Mouse (Mus musculus): ENCODE measurements around the gene Tprn. TPM values are rescaled to one million over a fixed set of nuclear protein-coding genes. Genes with fewer than 3 reads are reported as not detected.
A peak's percentile ranks its signal among the peaks of the same experiment; 100 is the strongest.
"Not testable (repeated sequence)": the region's sequence is repeated elsewhere in the genome, so short reads cannot be mapped to it uniquely, and the experiment has no call there.

The Tprn gene
- polyA plus RNA-seq, 1 experiment from 2014 or later = 20.3 TPM

DNA sequence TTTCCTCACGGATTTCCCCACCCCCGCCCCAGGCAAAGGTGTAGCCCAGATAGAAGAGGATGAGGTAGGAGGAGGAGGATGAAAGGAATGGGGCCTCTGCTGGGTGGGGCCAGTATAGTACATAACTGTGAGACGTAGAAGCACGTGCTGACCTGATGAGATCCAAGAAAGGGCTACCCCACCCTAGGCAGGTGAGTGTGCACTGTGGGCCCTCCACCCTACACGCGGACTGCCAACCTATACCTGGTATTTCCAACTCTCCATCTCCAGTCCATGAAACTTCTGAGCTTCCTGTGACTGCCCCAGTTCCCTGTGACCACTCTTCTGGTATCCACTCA is 21.0 kb upstream of the Tprn start:
- H3K9ac ChIP-seq (ENCODE audit: low read depth, low read length) = peak overlapping the region; percentile 90
- peak; percentile 25 for ATAC-seq

DNA sequence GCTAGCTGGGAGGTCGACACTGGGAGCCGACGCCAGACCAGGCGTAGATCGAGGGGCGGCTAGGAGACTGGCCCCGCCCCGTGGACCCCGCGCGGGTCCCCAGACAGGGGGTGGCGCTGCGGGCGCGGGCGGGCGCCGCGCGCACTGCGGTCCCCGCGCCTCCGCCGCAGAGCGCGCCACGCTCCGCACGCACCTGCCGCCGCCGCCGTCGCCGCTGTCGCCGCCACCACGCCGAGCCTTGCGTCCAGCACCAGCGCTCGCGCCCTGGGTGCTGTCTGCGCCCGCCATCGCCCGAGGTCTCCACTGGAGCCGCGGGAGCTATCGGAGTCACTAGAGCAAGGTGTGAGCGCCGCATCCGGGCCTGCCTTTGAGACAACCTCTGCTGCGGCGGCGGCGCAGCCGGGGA is 20.3 kb upstream of the Tprn start, which contains the start of the genes Rnf208 and Cysrt1:
TSS of gene Rnf208 (plus strand) at position 155 of the 406 bp plus-strand sequence.
TSS of gene Cysrt1 (minus strand) at position 352 of the 406 bp plus-strand sequence.
- Histone ChIP-seq H3K4me3 (ENCODE audit: low read length) (peak within 1 kb of the TSS; percentile 68), H3K9ac (ENCODE audit: low read depth, low read length) (peak within 1 kb of the TSS; percentile 90), H3K4me1 (ENCODE audit: control insufficient read depth, insufficient read depth, low read depth, low read length) (peaks cover 25% of the 10 kb centered on the region), H3K27me3 (replicated peaks; ENCODE audit: control insufficient read depth, insufficient read depth, low read length) (peaks cover 2% of the 10 kb centered on the region; the same call in 1 of the 2 replicates), H3K36me3 (ENCODE audit: control insufficient read depth, insufficient read depth, low read length) (peaks cover 12% of the 10 kb centered on the region), H3K9me3 (ENCODE audit: control insufficient read depth, low read length) (no peaks in the 10 kb centered on the region), H3K4me2 (ENCODE audit: low read length) (peak within 1 kb of the TSS; percentile 87), H3K27ac (ENCODE audit: low read depth, low read length) (peak within 1 kb of the TSS; percentile 80)
- whole genome bisulfite sequencing = 0% methylated on average over 46 of the region's 59 CpGs
- ATAC-seq = peak; percentile 62

More for the DNA sequence above, 21.0 kb upstream of the Tprn start:
- Histone ChIP-seq H3K4me3 (ENCODE audit: low read length) (peak overlapping the region; percentile 68), H3K4me1 (ENCODE audit: control insufficient read depth, insufficient read depth, low read depth, low read length) (peaks cover 25% of the 10 kb centered on the region), H3K27me3 (replicated peaks; ENCODE audit: control insufficient read depth, insufficient read depth, low read length) (peaks cover 2% of the 10 kb centered on the region; the same call in 1 of the 2 replicates), H3K4me2 (ENCODE audit: low read length) (peak overlapping the region; percentile 87), H3K9me3 (ENCODE audit: control insufficient read depth, low read length) (no peaks in the 10 kb centered on the region), H3K36me3 (ENCODE audit: control insufficient read depth, insufficient read depth, low read length) (peaks cover 10% of the 10 kb centered on the region), H3K27ac (ENCODE audit: low read depth, low read length) (peak overlapping the region; percentile 80; the same call in 1 of the 2 replicates)
- 11% methylated on average over 6 of the region's 6 CpGs for WGBS

DNA sequence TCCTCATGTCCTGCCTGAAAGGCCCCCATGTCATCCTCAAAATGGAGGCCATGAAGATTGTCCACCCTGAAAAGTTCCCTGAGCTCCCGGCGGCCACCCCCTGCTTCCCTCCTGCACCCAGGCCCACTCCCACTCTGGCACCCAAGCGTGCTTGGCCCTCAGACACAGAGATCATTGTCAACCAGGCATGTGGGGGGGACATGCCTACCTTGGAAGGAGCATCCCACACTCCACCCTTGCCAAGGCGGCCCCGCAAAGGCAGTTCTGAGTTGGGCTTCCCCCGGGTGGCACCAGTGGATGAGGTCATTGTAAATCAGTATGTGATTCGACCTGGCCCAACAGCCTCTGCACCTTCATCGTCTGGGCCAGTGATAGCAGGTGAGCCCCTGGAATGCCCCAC is 19.1 kb upstream of the Tprn start:
- no peaks in the 10 kb centered on the region for H3K9me3 ChIP-seq (ENCODE audit: control insufficient read depth, low read length)
- peaks cover 25% of the 10 kb centered on the region for H3K4me1 ChIP-seq (ENCODE audit: control insufficient read depth, insufficient read depth, low read depth, low read length)
- H3K36me3 ChIP-seq (ENCODE audit: control insufficient read depth, insufficient read depth, low read length) = peaks cover 12% of the 10 kb centered on the region
- no peak for ATAC-seq
- WGBS = 78% methylated on average over 8 of the region's 8 CpGs
- H3K4me2 ChIP-seq (ENCODE audit: low read length) = peak overlapping the region; percentile 87
- peaks cover 2% of the 10 kb centered on the region; the same call in 1 of the 2 replicates for H3K27me3 ChIP-seq (replicated peaks; ENCODE audit: control insufficient read depth, insufficient read depth, low read length)
- H3K27ac ChIP-seq (ENCODE audit: low read depth, low read length) = no peak overlapping the region
- H3K4me3 ChIP-seq (ENCODE audit: low read length) = peak overlapping the region; percentile 68
- H3K9ac ChIP-seq (ENCODE audit: low read depth, low read length) = peak overlapping the region; percentile 90

DNA sequence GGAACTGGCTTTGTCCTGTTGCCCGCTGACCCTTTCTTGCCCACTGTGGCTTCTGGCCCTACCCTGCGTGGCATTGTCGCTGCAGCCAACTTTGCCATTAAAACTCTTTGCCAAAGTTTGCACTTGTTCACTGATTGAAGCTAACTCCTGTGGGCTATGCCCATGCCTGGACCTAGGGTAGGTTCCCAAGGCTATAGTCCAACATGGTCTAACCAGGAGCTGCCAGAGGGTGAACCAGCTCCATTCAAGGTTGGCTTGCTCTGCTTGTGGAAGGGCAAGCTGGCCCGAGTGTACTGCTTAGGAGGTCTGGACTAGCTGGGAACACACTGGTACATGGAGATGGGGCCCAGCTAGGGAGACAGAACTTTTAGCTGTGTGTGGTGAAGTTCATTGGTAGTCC is 18.3 kb upstream of the Tprn start:
- peaks cover 12% of the 10 kb centered on the region for H3K36me3 ChIP-seq (ENCODE audit: control insufficient read depth, insufficient read depth, low read length)
- peaks cover 25% of the 10 kb centered on the region for H3K4me1 ChIP-seq (ENCODE audit: control insufficient read depth, insufficient read depth, low read depth, low read length)
- H3K9me3 ChIP-seq (ENCODE audit: control insufficient read depth, low read length) = no peaks in the 10 kb centered on the region
- H3K4me3 ChIP-seq (ENCODE audit: low read length) = no peak overlapping the region
- 89% methylated on average over 4 of the region's 4 CpGs for WGBS
- no peak overlapping the region for H3K4me2 ChIP-seq (ENCODE audit: low read length)
- no peak overlapping the region for H3K9ac ChIP-seq (ENCODE audit: low read depth, low read length)
- H3K27ac ChIP-seq (ENCODE audit: low read depth, low read length) = no peak overlapping the region
- ATAC-seq = no peak
- H3K27me3 ChIP-seq (replicated peaks; ENCODE audit: control insufficient read depth, insufficient read depth, low read length) = no peaks in the 10 kb centered on the region

DNA sequence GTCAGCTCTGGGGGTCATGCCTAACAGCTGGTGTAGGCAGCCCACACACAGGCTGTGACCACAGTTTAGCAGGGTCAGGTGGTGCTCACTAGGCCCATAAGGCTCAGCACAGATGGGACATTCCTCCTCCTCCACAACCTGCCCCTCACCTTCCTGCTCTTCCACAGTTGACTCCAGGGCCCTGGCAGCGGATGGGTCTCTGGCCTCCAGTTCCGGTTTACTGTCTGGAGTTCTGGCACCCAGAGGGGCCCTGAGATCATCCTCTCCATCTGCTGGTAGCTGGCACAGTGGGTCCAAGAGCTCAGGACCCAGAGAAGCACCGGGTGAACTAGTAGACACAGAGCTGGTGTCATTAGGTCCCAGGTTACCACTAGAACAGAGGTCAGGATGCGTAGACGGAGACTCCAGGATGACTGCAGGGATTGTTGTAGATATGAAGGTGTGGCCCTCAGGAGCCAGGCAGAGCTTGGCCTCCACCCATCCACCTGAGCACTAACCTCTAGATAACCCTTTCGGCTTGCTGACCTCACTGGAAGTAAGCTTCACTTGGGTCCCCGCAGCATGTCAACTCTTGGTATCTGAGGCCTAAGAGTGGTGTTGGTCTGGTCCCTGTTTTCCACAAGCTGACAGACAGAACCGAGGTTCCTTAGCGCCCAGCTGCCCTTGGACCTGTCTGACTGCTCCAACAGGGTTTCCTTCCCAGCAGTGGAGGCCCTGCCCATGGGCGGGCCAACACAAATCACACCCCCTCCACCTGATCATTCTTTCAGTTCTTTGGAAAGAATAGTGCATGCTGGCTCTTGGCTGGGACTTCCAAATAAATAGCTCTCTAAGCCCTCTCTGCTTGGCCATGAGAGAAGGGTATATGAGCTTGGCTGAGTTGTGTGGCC is 16.0 kb upstream of the Tprn start, which contains the start of gene AL732309.1:
TSS of gene AL732309.1 (minus strand) at position 681 of the 890 bp plus-strand sequence.
- peaks cover 12% of the 10 kb centered on the region for H3K36me3 ChIP-seq (ENCODE audit: control insufficient read depth, insufficient read depth, low read length)
- H3K9me3 ChIP-seq (ENCODE audit: control insufficient read depth, low read length) = no peaks in the 10 kb centered on the region
- H3K27me3 ChIP-seq (replicated peaks; ENCODE audit: control insufficient read depth, insufficient read depth, low read length) = no peaks in the 10 kb centered on the region
- peaks cover 16% of the 10 kb centered on the region for H3K4me1 ChIP-seq (ENCODE audit: control insufficient read depth, insufficient read depth, low read depth, low read length)
- H3K4me3 ChIP-seq (ENCODE audit: low read length) = no peak within 1 kb of the TSS
- no peak within 1 kb of the TSS for H3K9ac ChIP-seq (ENCODE audit: low read depth, low read length)
- ATAC-seq = no peak
- H3K27ac ChIP-seq (ENCODE audit: low read depth, low read length) = no peak within 1 kb of the TSS
- H3K4me2 ChIP-seq (ENCODE audit: low read length) = no peak within 1 kb of the TSS
- WGBS = 86% methylated on average over 10 of the region's 10 CpGs

DNA sequence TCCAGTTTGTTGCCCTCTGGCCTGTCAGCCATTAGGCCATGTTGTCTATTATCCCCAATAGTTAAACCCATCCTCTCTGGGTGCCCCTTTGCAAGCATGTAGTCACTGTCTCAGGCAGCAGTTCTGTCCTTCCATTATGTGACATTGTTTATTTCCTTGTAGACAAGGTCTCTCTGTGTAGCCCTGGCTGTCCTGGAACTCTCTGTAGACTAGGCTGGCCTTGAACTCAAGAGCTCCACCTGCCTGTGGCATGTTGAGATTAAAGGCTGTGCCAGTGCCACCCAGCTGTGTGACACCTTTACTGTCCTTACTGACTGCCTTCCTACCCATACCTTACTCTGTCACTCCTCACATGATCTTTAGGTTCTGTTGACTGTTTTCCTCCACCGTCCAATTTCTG is 10.1 kb upstream of the Tprn start:
- H3K9ac ChIP-seq (ENCODE audit: low read depth, low read length) = no peak overlapping the region
- H3K36me3 ChIP-seq (ENCODE audit: control insufficient read depth, insufficient read depth, low read length) = peaks cover 2% of the 10 kb centered on the region; the same call in 1 of the 2 replicates
- WGBS = 91% methylated on average over 1 of the region's 1 CpGs
- no peaks in the 10 kb centered on the region for H3K9me3 ChIP-seq (ENCODE audit: control insufficient read depth, low read length)
- no peak overlapping the region for H3K27ac ChIP-seq (ENCODE audit: low read depth, low read length)
- no peak overlapping the region for H3K4me3 ChIP-seq (ENCODE audit: low read length)
- ATAC-seq = no peak
- H3K4me2 ChIP-seq (ENCODE audit: low read length) = no peak overlapping the region
- H3K4me1 ChIP-seq (ENCODE audit: control insufficient read depth, insufficient read depth, low read depth, low read length) = peaks cover 19% of the 10 kb centered on the region
- H3K27me3 ChIP-seq (replicated peaks; ENCODE audit: control insufficient read depth, insufficient read depth, low read length) = no peaks in the 10 kb centered on the region

DNA sequence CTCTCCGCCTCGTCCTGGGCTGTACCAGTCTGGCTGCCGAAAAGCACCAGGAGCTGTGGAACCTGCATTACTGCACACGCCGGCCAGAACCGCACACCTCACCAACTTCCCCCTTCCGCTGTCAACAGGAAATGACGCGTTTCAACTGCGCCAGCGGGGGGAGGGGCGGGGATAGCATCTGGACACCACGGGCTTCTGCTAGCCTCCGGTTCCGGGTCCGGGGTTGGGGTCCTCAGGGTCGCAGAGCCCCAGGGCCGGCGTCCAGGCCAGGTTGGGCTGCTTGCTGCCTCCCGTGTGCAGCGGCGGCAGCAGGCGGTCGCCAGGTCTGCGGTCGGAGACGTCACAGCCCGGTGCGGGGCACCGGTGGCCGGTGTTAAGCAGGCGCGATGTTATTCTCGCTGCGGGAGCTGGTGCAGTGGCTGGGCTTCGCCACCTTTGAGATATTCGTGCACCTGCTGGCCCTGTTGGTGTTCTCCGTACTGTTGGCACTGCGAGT is 7.1 kb upstream of the Tprn start, which contains the start of gene Tmem203:
TSS of gene Tmem203 (plus strand) at position 156 of the 496 bp plus-strand sequence.
- Histone ChIP-seq H3K36me3 (ENCODE audit: control insufficient read depth, insufficient read depth, low read length) (peaks cover 2% of the 10 kb centered on the region; the same call in 1 of the 2 replicates), H3K4me1 (ENCODE audit: control insufficient read depth, insufficient read depth, low read depth, low read length) (peaks cover 19% of the 10 kb centered on the region), H3K9me3 (ENCODE audit: control insufficient read depth, low read length) (no peaks in the 10 kb centered on the region), H3K9ac (ENCODE audit: low read depth, low read length) (peak within 1 kb of the TSS; percentile 97), H3K27ac (ENCODE audit: low read depth, low read length) (peak within 1 kb of the TSS; percentile 86), H3K27me3 (replicated peaks; ENCODE audit: control insufficient read depth, insufficient read depth, low read length) (no peaks in the 10 kb centered on the region), H3K4me2 (ENCODE audit: low read length) (peak within 1 kb of the TSS; percentile 96), H3K4me3 (ENCODE audit: low read length) (peak within 1 kb of the TSS; percentile 99)
- WGBS = 0% methylated on average over 39 of the region's 39 CpGs
- ATAC-seq = peak; percentile 91

DNA sequence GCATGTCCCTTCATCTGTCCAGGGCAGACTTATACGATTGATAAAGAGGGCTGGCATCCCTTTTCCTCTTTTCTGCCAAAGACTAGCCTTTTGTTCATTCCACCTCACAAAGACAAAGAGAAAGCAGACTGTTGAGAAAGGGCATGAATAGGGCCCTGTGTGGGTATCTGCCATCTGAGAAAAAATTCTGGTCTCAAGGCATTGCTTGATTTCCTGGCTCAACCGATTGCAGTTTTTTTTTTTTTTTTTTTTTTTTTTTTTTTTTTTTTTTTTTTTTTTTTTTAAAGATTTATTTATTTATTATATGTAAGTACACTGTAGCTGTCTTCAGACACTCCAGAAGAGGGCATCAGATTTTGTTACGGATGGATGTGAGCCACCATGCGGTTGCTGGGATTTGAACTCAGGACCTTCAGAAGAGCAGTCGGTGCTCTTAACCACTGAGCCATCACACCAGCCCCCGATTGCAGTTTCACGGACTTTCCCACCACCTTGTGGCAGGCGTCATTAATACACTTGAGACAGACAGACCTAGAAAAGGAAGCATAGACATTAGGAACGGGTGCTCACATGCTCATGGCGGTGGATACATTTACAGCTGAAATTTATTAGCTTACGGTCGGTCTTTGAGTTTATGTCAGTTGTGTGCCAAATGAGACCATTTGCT is 5.8 kb upstream of the Tprn start:
- not testable (repeated sequence) for H3K9ac ChIP-seq (ENCODE audit: low read depth, low read length); ATAC-seq; H3K36me3 ChIP-seq (ENCODE audit: control insufficient read depth, insufficient read depth, low read length); H3K27ac ChIP-seq (ENCODE audit: low read depth, low read length); H3K9me3 ChIP-seq (ENCODE audit: control insufficient read depth, low read length); H3K27me3 ChIP-seq (replicated peaks; ENCODE audit: control insufficient read depth, insufficient read depth, low read length)
- H3K4me1 ChIP-seq (ENCODE audit: control insufficient read depth, insufficient read depth, low read depth, low read length) = peaks cover 19% of the 10 kb centered on the region
- 56% methylated on average over 11 of the region's 12 CpGs for WGBS
- H3K4me3 ChIP-seq (ENCODE audit: low read length) = peak overlapping the region; percentile 99
- peak overlapping the region; percentile 96 for H3K4me2 ChIP-seq (ENCODE audit: low read length)

DNA sequence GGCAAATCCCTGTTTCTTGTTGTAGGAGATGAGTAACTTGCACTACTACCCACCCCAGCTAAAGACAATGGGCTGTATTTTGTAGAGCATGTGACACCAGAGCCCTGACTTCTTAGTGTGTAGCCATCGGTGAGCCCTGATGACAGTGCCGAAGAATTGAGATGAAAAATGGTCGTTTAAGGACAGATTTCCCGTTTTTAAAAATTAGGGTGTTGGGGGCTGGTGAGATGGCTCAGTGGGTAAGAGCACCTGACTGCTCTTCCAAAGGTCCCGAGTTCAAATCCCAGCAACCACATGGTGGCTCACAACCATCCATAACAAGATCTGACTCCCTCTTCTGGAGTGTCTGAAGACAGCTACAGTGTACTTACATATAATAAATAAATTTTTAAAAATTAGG is 5.2 kb upstream of the Tprn start:
- peaks cover 19% of the 10 kb centered on the region for H3K4me1 ChIP-seq (ENCODE audit: control insufficient read depth, insufficient read depth, low read depth, low read length)
- H3K9me3 ChIP-seq (ENCODE audit: control insufficient read depth, low read length); H3K27ac ChIP-seq (ENCODE audit: low read depth, low read length); H3K36me3 ChIP-seq (ENCODE audit: control insufficient read depth, insufficient read depth, low read length); ATAC-seq; H3K9ac ChIP-seq (ENCODE audit: low read depth, low read length); H3K4me2 ChIP-seq (ENCODE audit: low read length); H3K27me3 ChIP-seq (replicated peaks; ENCODE audit: control insufficient read depth, insufficient read depth, low read length); H3K4me3 ChIP-seq (ENCODE audit: low read length): not testable (repeated sequence)
- 91% methylated on average over 5 of the region's 5 CpGs for WGBS

Data from hindbrain, embryonic 16.5 days (tissue).